Mouse (Mus musculus): ENCODE data around the gene Lmtk3. TPM values are rescaled to one million over a fixed set of nuclear protein-coding genes. Genes with fewer than 3 reads are reported as not detected.

Lmtk3 gene
- polyA plus RNA-seq, 1 experiment from 2014 or later, result 21.3 TPM

- H3K9ac ChIP-seq (ENCODE audit: low read depth, low read length), result peak overlapping the region; percentile 94
- peaks cover 14% of the 10 kb centered on the region for H3K4me1 ChIP-seq (ENCODE audit: control insufficient read depth, insufficient read depth, low read depth, low read length)
- WGBS, result 10% methylated on average over 17 of the region's 17 CpGs
- H3K27ac ChIP-seq (ENCODE audit: low read depth, low read length), result peak overlapping the region; percentile 93
- H3K4me3 ChIP-seq (ENCODE audit: low read length), result peak overlapping the region; percentile 91
- H3K9me3 ChIP-seq (ENCODE audit: control insufficient read depth, low read length), result no peaks in the 10 kb centered on the region
- no peaks in the 10 kb centered on the region for H3K27me3 ChIP-seq (replicated peaks; ENCODE audit: control insufficient read depth, insufficient read depth, low read length)
- H3K36me3 ChIP-seq (ENCODE audit: control insufficient read depth, insufficient read depth, low read length), result peaks cover 39% of the 10 kb centered on the region
- ATAC-seq, result peak; percentile 37
- H3K4me2 ChIP-seq (ENCODE audit: low read length), result peak overlapping the region; percentile 87
Observed at GRCm38 (mm10) chr7:45786661-45787413, 3.3 kb downstream of the Lmtk3 start.

DNA sequence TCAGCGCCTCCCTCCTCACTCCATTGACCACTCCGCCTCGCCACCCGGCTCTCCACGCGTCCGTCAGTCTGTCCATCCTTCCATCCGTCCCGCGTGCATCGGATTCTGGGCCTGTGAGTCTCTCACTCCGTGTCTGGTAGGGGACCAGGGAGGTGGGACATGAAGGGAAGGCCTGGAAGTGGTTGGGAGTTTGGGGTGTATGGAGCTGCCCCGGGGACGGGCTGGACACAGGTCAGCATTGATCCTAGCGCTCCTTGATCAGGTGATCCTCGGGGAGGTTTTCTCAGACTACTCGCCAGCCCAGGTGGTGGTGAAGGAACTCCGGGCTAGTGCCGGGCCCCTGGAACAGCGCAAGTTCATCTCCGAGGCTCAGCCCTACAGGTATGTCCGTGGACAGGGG lies 4.1 kb downstream of the Lmtk3 start:
- Histone ChIP-seq H3K4me2 (ENCODE audit: low read length) (peak overlapping the region; percentile 87), H3K9me3 (ENCODE audit: control insufficient read depth, low read length) (no peaks in the 10 kb centered on the region), H3K4me1 (ENCODE audit: control insufficient read depth, insufficient read depth, low read depth, low read length) (peaks cover 14% of the 10 kb centered on the region), H3K27me3 (replicated peaks; ENCODE audit: control insufficient read depth, insufficient read depth, low read length) (no peaks in the 10 kb centered on the region), H3K27ac (ENCODE audit: low read depth, low read length) (no peak overlapping the region), H3K36me3 (ENCODE audit: control insufficient read depth, insufficient read depth, low read length) (peaks cover 46% of the 10 kb centered on the region), H3K4me3 (ENCODE audit: low read length) (no peak overlapping the region), H3K9ac (ENCODE audit: low read depth, low read length) (no peak overlapping the region)
- WGBS, result 90% methylated on average over 22 of the region's 22 CpGs
- no peak for ATAC-seq

DNA sequence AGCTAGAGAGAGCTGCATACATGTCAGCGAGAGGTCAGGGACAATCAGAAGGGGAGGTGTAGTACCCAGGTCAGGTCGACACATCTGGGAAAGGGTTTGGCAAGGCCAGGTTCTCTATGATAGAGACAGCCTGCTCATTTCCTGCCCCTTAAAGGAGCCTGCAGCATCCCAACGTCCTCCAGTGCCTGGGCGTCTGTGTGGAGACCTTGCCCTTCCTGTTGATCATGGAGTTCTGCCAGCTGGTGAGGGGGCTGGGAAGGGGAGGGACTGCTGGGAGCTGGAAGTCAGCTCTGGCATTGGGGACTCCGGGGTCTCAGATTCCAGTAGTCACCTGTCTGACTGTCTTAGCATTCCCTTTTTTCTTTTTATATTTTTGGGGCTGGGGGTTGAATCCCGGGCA lies 7.2 kb downstream of the Lmtk3 start:
- Histone ChIP-seq H3K27ac (ENCODE audit: low read depth, low read length) (no peak overlapping the region), H3K9me3 (ENCODE audit: control insufficient read depth, low read length) (no peaks in the 10 kb centered on the region), H3K27me3 (replicated peaks; ENCODE audit: control insufficient read depth, insufficient read depth, low read length) (no peaks in the 10 kb centered on the region), H3K4me3 (ENCODE audit: low read length) (no peak overlapping the region), H3K36me3 (ENCODE audit: control insufficient read depth, insufficient read depth, low read length) (peaks cover 72% of the 10 kb centered on the region), H3K4me1 (ENCODE audit: control insufficient read depth, insufficient read depth, low read depth, low read length) (peaks cover 14% of the 10 kb centered on the region), H3K9ac (ENCODE audit: low read depth, low read length) (no peak overlapping the region; the same call in 1 of the 2 replicates), H3K4me2 (ENCODE audit: low read length) (no peak overlapping the region)
- ATAC-seq, result no peak
- 81% methylated on average over 6 of the region's 6 CpGs for WGBS

DNA sequence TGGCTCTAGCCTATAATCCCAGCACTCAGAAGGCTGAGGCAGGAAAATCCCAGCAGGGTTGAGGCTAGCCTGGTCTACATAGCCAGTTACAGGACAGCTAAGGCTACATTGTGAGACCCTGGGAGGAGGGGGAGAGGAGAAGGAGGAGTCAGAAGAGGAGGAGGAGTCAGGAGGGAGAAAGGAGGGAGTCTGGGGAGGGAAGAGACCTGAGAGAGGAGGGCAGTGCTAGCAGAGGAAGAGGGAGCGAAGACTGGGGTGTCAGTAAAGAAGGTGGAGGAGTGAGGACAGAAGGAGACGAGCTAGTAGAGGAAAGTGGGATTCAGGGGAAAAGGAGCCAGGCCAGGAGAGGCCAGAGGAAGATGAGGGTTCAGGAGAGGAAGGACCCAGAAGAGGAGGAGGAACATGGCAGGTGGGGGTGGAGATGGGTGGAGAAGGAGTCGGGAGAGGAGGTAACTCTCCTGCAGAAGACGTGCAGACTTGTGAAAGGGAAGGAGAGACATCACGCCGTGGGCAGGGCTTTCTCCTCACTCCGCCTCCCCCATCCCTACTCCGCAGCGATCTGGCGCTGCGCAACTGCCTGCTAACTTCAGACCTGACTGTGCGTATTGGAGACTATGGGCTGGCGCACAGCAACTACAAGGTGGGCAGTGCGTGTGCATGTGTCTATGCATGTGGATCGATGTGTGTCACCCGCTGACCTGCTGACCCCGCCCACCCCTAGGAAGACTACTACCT lies 8.4 kb downstream of the Lmtk3 start:
- Histone ChIP-seq H3K4me2 (ENCODE audit: low read length) (no peak overlapping the region), H3K9ac (ENCODE audit: low read depth, low read length) (no peak overlapping the region), H3K9me3 (ENCODE audit: control insufficient read depth, low read length) (no peaks in the 10 kb centered on the region), H3K4me3 (ENCODE audit: low read length) (no peak overlapping the region), H3K36me3 (ENCODE audit: control insufficient read depth, insufficient read depth, low read length) (peaks cover 78% of the 10 kb centered on the region), H3K27me3 (replicated peaks; ENCODE audit: control insufficient read depth, insufficient read depth, low read length) (no peaks in the 10 kb centered on the region), H3K27ac (ENCODE audit: low read depth, low read length) (no peak overlapping the region), H3K4me1 (ENCODE audit: control insufficient read depth, insufficient read depth, low read depth, low read length) (peaks cover 8% of the 10 kb centered on the region)
- 77% methylated on average over 16 of the region's 17 CpGs for WGBS
- ATAC-seq, result no peak

DNA sequence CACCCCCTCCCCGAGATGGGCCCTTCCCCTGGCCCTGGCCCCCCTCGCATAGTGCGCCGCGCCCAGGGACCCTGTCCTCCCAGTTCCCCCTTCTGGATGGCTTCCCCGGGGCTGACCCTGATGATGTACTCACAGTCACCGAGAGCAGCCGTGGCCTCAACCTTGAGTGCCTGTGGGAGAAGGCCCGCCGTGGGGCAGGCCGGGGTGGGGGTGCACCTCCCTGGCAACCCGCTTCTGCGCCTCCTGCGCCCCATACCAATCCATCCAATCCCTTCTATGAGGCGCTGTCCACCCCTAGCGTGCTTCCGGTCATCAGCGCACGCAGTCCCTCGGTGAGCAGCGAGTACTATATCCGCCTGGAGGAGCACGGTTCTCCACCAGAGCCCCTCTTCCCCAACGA lies 9.7 kb downstream of the Lmtk3 start:
- WGBS, result 84% methylated on average over 24 of the region's 24 CpGs
- H3K27me3 ChIP-seq (replicated peaks; ENCODE audit: control insufficient read depth, insufficient read depth, low read length), result no peaks in the 10 kb centered on the region

DNA sequence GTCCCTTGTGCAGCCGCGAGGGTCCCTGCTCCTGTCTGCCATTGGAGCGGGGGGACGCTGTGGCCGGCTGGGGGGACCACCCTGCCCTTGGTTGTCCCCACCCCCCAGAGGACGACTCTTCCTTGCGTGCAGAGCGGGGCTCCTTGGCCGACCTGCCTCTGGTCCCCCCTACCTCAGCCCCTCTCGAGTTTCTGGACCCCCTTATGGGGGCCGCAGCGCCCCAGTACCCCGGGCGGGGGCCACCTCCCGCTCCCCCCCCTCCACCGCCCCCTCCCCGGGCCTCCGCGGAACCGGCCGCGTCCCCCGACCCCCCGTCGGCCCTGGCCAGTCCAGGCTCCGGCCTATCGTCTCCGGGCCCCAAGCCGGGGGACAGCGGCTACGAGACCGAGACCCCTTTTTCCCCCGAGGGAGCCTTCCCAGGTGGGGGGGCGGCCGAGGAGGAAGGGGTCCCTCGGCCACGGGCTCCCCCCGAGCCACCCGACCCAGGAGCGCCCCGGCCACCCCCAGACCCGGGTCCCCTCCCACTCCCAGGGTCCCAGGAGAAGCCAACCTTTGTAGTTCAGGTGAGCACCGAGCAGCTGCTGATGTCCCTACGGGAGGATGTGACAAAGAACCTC lies 10.5 kb downstream of the Lmtk3 start:
- ATAC-seq, result no peak
- Histone ChIP-seq H3K4me2 (ENCODE audit: low read length) (no peak overlapping the region), H3K36me3 (ENCODE audit: control insufficient read depth, insufficient read depth, low read length) (peaks cover 67% of the 10 kb centered on the region), H3K9ac (ENCODE audit: low read depth, low read length) (no peak overlapping the region), H3K27me3 (replicated peaks; ENCODE audit: control insufficient read depth, insufficient read depth, low read length) (no peaks in the 10 kb centered on the region), H3K9me3 (ENCODE audit: control insufficient read depth, low read length) (no peaks in the 10 kb centered on the region), H3K27ac (ENCODE audit: low read depth, low read length) (no peak overlapping the region), H3K4me1 (ENCODE audit: control insufficient read depth, insufficient read depth, low read depth, low read length) (peaks cover 18% of the 10 kb centered on the region), H3K4me3 (ENCODE audit: low read length) (no peak overlapping the region)
- 90% methylated on average over 36 of the region's 44 CpGs for WGBS

More for the DNA sequence above, 9.7 kb downstream of the Lmtk3 start:
- peaks cover 14% of the 10 kb centered on the region for H3K4me1 ChIP-seq (ENCODE audit: control insufficient read depth, insufficient read depth, low read depth, low read length)
- no peak overlapping the region for H3K4me3 ChIP-seq (ENCODE audit: low read length)
- peaks cover 72% of the 10 kb centered on the region for H3K36me3 ChIP-seq (ENCODE audit: control insufficient read depth, insufficient read depth, low read length)
- H3K4me2 ChIP-seq (ENCODE audit: low read length), result no peak overlapping the region
- H3K9me3 ChIP-seq (ENCODE audit: control insufficient read depth, low read length), result no peaks in the 10 kb centered on the region
- no peak overlapping the region for H3K9ac ChIP-seq (ENCODE audit: low read depth, low read length)
- ATAC-seq, result no peak
- H3K27ac ChIP-seq (ENCODE audit: low read depth, low read length), result no peak overlapping the region

- H3K36me3 ChIP-seq (ENCODE audit: control insufficient read depth, insufficient read depth, low read length), result peaks cover 58% of the 10 kb centered on the region
- WGBS, result 95% methylated on average over 29 of the region's 29 CpGs
- H3K4me1 ChIP-seq (ENCODE audit: control insufficient read depth, insufficient read depth, low read depth, low read length), result peaks cover 18% of the 10 kb centered on the region
- no peak overlapping the region for H3K4me3 ChIP-seq (ENCODE audit: low read length)
- no peaks in the 10 kb centered on the region for H3K27me3 ChIP-seq (replicated peaks; ENCODE audit: control insufficient read depth, insufficient read depth, low read length)
- H3K4me2 ChIP-seq (ENCODE audit: low read length), result no peak overlapping the region
- H3K9me3 ChIP-seq (ENCODE audit: control insufficient read depth, low read length), result no peaks in the 10 kb centered on the region
- H3K27ac ChIP-seq (ENCODE audit: low read depth, low read length), result no peak overlapping the region
- no peak overlapping the region; the same call in 1 of the 2 replicates for H3K9ac ChIP-seq (ENCODE audit: low read depth, low read length)
- no peak for ATAC-seq
Observed at GRCm38 (mm10) chr7:45794971-45795370, 11.4 kb downstream of the Lmtk3 start.

GRCm38 (mm10) chr7:45796950-45797349 lies 13.4 kb downstream of the Lmtk3 start:
- peaks cover 50% of the 10 kb centered on the region for H3K36me3 ChIP-seq (ENCODE audit: control insufficient read depth, insufficient read depth, low read length)
- H3K4me1 ChIP-seq (ENCODE audit: control insufficient read depth, insufficient read depth, low read depth, low read length), result peaks cover 20% of the 10 kb centered on the region
- no peak overlapping the region for H3K4me3 ChIP-seq (ENCODE audit: low read length)
- no peak overlapping the region for H3K4me2 ChIP-seq (ENCODE audit: low read length)
- peak overlapping the region; percentile 6; the same call in 1 of the 2 replicates for H3K9ac ChIP-seq (ENCODE audit: low read depth, low read length)
- no peak for ATAC-seq
- no peak overlapping the region for H3K27ac ChIP-seq (ENCODE audit: low read depth, low read length)
- H3K9me3 ChIP-seq (ENCODE audit: control insufficient read depth, low read length), result no peaks in the 10 kb centered on the region
- 50% methylated on average over 6 of the region's 6 CpGs for WGBS
- no peaks in the 10 kb centered on the region for H3K27me3 ChIP-seq (replicated peaks; ENCODE audit: control insufficient read depth, insufficient read depth, low read length)
